24 mouse cellular contexts compared by ENCODE assay signal in the genomic region with DNA sequence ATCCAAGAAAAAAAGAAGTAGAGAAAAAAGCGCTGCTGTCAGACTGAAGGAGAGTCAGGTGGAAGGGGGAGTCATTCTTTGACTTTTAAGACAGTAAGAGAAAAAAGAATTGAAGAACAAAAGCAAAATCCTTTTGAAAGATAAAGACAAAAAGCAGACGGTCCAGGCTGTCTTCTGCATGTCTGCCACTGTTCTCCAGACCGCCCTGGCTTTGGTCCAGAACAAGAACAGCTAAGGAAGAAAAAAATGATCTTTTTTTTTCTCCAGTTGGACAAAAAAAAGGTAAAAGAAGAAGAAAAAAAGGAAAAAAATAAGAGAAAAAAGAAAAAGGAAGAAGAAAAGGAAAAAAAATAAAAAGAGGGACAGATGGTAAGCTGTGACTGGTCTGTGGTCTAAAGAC.
"Had no signal": no experiment of that assay in that cellular context is flagged by ENCODE, and none has a peak within 500 bp of the region (broad histone marks: within the 10 kb centered on the region; RNA-seq: fewer than 3 reads in every experiment).

No protein-coding gene starts in this region.

- H3K4me2 ChIP-seq: heart, embryonic 12.5 days; hindbrain, embryonic 13.5 days; hindbrain, embryonic 15.5 days; kidney, embryonic 15.5 days; limb, embryonic 13.5 days; limb, embryonic 15.5 days; liver, embryonic 12.5 days had no signal

- H3K27ac ChIP-seq: heart, embryonic 10.5 days; hindbrain, embryonic 13.5 days; hindbrain, embryonic 15.5 days; hindbrain, postnatal 0 days; kidney, embryonic 15.5 days; kidney, postnatal 0 days; limb, embryonic 13.5 days; limb, embryonic 15.5 days; liver, embryonic 12.5 days; liver, embryonic 14.5 days had no signal

- DNase-seq: gastrocnemius, postnatal 14 days; gastrocnemius, postnatal 36 days; heart, adult 18-20 months; heart, postnatal 10 days; heart, postnatal 36 days; kidney, adult 11 months; kidney, adult 2 months; kidney, adult 9 months; kidney, postnatal 14 days; kidney, postnatal 36 days; layer of hippocampus, adult 9-11 months; layer of hippocampus, postnatal 36 days had no signal

- H3K9me3 ChIP-seq: heart, embryonic 10.5 days; heart, embryonic 12.5 days; hindbrain, embryonic 13.5 days; hindbrain, embryonic 15.5 days; kidney, embryonic 15.5 days; limb, embryonic 13.5 days; limb, embryonic 15.5 days; liver, embryonic 12.5 days had no signal

- H3K4me1 ChIP-seq: heart, embryonic 10.5 days; heart, embryonic 12.5 days; hindbrain, embryonic 13.5 days; hindbrain, embryonic 15.5 days; kidney, embryonic 15.5 days; limb, embryonic 13.5 days; limb, embryonic 15.5 days; liver, embryonic 12.5 days had no signal

- H3K27me3 ChIP-seq: heart, embryonic 12.5 days; hindbrain, embryonic 13.5 days; hindbrain, embryonic 15.5 days; kidney, embryonic 15.5 days; limb, embryonic 13.5 days; limb, embryonic 15.5 days; liver, embryonic 12.5 days had no signal

- H3K9ac ChIP-seq: heart, embryonic 12.5 days; hindbrain, embryonic 13.5 days; hindbrain, embryonic 15.5 days; kidney, embryonic 15.5 days; limb, embryonic 13.5 days; limb, embryonic 15.5 days; liver, embryonic 12.5 days; liver, embryonic 14.5 days had no signal

- ATAC-seq: hindbrain, postnatal 0 days; intestine, embryonic 16.5 days; liver, embryonic 12.5 days had no signal

- H3K4me3 ChIP-seq: heart, embryonic 10.5 days; heart, embryonic 12.5 days; hindbrain, embryonic 13.5 days; hindbrain, embryonic 15.5 days; kidney, embryonic 15.5 days; limb, embryonic 13.5 days; limb, embryonic 15.5 days; liver, embryonic 12.5 days had no signal

- H3K36me3 ChIP-seq: heart, embryonic 10.5 days; hindbrain, embryonic 13.5 days; hindbrain, embryonic 15.5 days; kidney, embryonic 15.5 days; limb, embryonic 15.5 days; liver, embryonic 12.5 days had no signal
